Mouse (Mus musculus): Measurements from ENCODE around the gene Elp4. TPM values are rescaled to one million over a fixed set of nuclear protein-coding genes. Genes with fewer than 3 reads are reported as not detected.

Elp4 gene
- polyA plus RNA-seq, 1 experiment from 2014 or later = 67.5 TPM

GRCm38 (mm10) chr2:105676080-105676908 lies 228.1 kb downstream of the Elp4 start:
- H3K27ac ChIP-seq (replicated peaks) = peak overlapping the region; percentile 91
- peak overlapping the region; percentile 66 for H3K4me3 ChIP-seq
- DNase-seq (ENCODE audit: low spot score) = peak; percentile 83
- H3K36me3 ChIP-seq = no peaks in the 10 kb centered on the region
- peaks cover 100% of the 10 kb centered on the region for H3K27me3 ChIP-seq (ENCODE audit: low read depth, poor library complexity, severe bottlenecking)
- H3K4me1 ChIP-seq = peaks cover 63% of the 10 kb centered on the region
- under 1% methylated on average over 77 of the region's 77 CpGs for WGBS
- no peaks in the 10 kb centered on the region for H3K9me3 ChIP-seq (replicated peaks)

DNA sequence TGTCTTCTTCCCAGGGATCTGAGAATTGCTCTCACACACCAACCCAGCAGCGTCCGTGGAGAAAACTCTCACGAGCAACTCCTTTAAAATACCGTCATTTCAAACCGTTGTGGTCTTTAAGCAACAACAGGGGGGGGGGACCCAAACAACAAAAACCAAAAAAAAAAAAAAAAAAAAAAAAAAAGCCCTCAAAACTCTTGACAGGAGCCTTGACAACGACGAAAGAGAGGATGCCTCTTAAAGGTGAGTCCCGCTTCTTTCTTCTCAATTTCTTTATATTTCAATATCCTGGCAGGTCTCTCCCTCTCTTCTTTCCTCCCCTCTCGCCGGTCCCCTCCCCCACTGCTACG lies 228.7 kb downstream of the Elp4 start:
- Histone ChIP-seq H3K4me1 (peaks cover 57% of the 10 kb centered on the region), H3K36me3 (no peaks in the 10 kb centered on the region), H3K4me3 (peak overlapping the region; percentile 66), H3K27ac (replicated peaks) (peak overlapping the region; percentile 91), H3K27me3 (ENCODE audit: low read depth, poor library complexity, severe bottlenecking) (peaks cover 100% of the 10 kb centered on the region), H3K9me3 (replicated peaks) (no peaks in the 10 kb centered on the region)
- WGBS = under 1% methylated on average over 11 of the region's 11 CpGs
- no peak for DNase-seq (ENCODE audit: low spot score)

DNA sequence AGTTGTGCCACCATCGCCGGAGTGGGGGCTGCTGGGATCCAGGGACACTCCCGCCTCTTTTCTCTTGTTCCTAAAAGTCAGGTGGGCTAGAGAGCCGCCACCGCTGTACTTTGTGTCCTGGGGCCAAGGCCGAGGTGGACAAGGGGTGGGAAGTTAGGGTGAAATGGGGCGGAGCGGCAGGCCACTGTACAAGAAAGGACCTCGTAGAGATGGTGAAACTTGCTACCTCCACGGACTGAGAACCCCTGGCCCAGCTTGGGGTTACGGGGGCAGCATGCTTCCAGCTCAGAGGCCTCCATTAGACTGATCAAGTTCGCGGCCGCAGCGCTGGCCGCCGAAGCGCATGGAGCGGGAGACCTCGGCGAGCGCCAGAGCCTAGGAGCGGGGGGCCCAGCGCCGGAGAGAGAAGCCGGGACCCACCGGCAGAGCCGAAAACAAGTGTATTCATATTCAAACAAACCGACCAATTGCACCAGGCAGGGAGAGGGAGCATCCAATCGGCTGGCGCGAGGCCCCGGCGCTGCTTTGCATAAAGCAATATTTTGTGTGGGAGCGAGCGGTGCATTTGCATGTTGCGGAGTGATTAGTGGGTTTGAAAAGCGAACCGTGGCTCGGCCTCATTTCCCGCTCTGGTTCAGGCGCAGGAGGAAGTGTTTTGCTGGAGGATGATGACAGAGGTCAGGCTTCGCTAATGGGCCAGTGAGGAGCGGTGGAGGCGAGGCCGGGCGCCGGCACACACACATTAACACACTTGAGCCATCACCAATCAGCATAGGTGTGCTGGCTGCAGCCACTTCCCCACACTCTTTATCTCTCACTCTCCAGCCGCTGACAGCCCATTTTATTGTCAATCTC lies 229.3 kb downstream of the Elp4 start:
- Histone ChIP-seq H3K9me3 (replicated peaks) (no peaks in the 10 kb centered on the region), H3K36me3 (no peaks in the 10 kb centered on the region), H3K4me1 (peaks cover 54% of the 10 kb centered on the region), H3K4me3 (peak overlapping the region; percentile 66), H3K27ac (replicated peaks) (peak overlapping the region; percentile 91), H3K27me3 (ENCODE audit: low read depth, poor library complexity, severe bottlenecking) (peaks cover 100% of the 10 kb centered on the region)
- WGBS = under 1% methylated on average over 49 of the region's 49 CpGs
- DNase-seq (ENCODE audit: low spot score) = peak; percentile 89

DNA sequence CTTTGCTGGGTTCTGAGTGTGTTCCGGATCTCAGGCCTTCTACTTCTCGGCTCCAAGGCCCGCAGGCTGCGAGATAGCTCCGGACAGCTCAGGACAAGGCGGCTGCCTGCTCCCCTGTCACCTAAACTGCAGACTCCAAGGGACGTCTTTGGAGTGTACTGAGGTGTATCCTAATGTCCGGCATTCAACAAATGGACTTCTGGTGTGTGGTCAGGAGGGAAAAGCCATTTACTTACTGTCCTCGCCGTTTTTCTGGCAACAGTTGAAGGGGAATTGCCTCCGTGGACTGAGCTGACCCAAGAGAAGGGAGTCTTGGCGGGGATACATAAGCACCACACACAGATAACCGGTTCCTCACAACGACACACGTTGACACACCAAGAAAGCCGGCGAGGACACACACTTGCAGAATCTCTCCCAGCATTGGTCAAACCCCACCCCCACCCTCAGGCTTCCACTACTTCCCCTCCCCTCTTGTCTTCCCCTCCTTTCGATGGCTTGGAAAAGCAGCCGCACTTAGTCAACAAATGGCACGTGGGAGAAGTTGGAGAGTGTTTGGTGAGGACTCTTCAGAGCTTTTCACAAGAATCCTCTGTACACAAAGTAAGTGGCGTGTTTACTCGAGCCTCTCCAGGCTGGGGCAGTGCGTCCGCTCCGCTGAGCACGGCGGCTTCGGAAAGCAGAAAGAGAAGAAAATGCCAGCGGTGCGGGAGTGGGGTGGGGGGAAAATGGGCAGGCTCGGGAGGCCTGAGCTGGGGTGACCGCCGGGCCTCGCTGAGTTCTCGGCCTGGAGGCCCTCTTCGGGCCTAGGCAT lies 230.1 kb downstream of the Elp4 start:
- Histone ChIP-seq H3K27ac (replicated peaks) (peak overlapping the region; percentile 91), H3K27me3 (ENCODE audit: low read depth, poor library complexity, severe bottlenecking) (peaks cover 100% of the 10 kb centered on the region), H3K9me3 (replicated peaks) (no peaks in the 10 kb centered on the region), H3K36me3 (no peaks in the 10 kb centered on the region), H3K4me3 (peak overlapping the region; percentile 66), H3K4me1 (peaks cover 60% of the 10 kb centered on the region)
- under 1% methylated on average over 36 of the region's 36 CpGs for WGBS
- DNase-seq (ENCODE audit: low spot score) = peak; percentile 64

DNA sequence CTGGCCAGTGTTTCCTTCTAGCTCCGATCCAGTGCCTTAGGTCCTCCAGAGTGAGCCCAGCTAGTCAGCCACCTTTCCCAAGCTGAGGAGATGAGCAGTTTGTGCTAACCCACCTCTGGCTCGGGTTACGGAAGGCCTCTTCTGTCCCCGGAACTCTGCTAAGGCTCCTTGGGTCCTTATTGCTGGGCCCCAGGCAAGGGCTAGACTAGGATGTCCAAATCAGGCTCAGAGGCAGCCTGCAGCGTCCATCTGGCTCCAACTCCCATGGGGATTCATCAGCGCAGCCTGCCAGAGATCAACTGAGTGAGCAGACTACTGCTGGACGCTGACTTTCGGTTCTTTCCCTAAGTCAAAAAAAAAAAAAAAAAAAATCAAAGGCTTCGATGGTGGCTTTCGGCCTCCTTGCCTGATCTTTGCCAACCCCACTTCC lies 230.7 kb downstream of the Elp4 start:
- WGBS = under 1% methylated on average over 10 of the region's 10 CpGs
- peak; percentile 63 for DNase-seq (ENCODE audit: low spot score)
- H3K27ac ChIP-seq (replicated peaks) = peak overlapping the region; percentile 91
- H3K36me3 ChIP-seq = no peaks in the 10 kb centered on the region
- H3K4me1 ChIP-seq = peaks cover 67% of the 10 kb centered on the region
- H3K9me3 ChIP-seq (replicated peaks) = no peaks in the 10 kb centered on the region
- peaks cover 100% of the 10 kb centered on the region for H3K27me3 ChIP-seq (ENCODE audit: low read depth, poor library complexity, severe bottlenecking)
- H3K4me3 ChIP-seq = peak overlapping the region; percentile 66

GRCm38 (mm10) chr2:105673054-105673453 lies 231.3 kb downstream of the Elp4 start:
- WGBS = 1% methylated on average over 6 of the region's 6 CpGs
- Histone ChIP-seq H3K27me3 (ENCODE audit: low read depth, poor library complexity, severe bottlenecking) (peaks cover 100% of the 10 kb centered on the region), H3K36me3 (no peaks in the 10 kb centered on the region), H3K4me1 (peaks cover 72% of the 10 kb centered on the region), H3K9me3 (replicated peaks) (no peaks in the 10 kb centered on the region), H3K27ac (replicated peaks) (peak overlapping the region; percentile 91), H3K4me3 (peak overlapping the region; percentile 66)
- peak; percentile 34 for DNase-seq (ENCODE audit: low spot score)

GRCm38 (mm10) chr2:105672596-105672960 lies 231.8 kb downstream of the Elp4 start:
- H3K4me1 ChIP-seq = peaks cover 77% of the 10 kb centered on the region
- WGBS = 2% methylated on average over 16 of the region's 16 CpGs
- peak overlapping the region; percentile 91 for H3K27ac ChIP-seq (replicated peaks)
- H3K9me3 ChIP-seq (replicated peaks) = no peaks in the 10 kb centered on the region
- H3K36me3 ChIP-seq = no peaks in the 10 kb centered on the region
- DNase-seq (ENCODE audit: low spot score) = no peak
- peaks cover 100% of the 10 kb centered on the region for H3K27me3 ChIP-seq (ENCODE audit: low read depth, poor library complexity, severe bottlenecking)
- peak overlapping the region; percentile 66 for H3K4me3 ChIP-seq

- Histone ChIP-seq H3K27me3 (ENCODE audit: low read depth, poor library complexity, severe bottlenecking) (peaks cover 100% of the 10 kb centered on the region), H3K36me3 (no peaks in the 10 kb centered on the region), H3K4me1 (peaks cover 83% of the 10 kb centered on the region), H3K4me3 (peak overlapping the region; percentile 66), H3K9me3 (replicated peaks) (no peaks in the 10 kb centered on the region), H3K27ac (replicated peaks) (peak overlapping the region; percentile 91)
- WGBS = under 1% methylated on average over 25 of the region's 25 CpGs
- peak; percentile 63 for DNase-seq (ENCODE audit: low spot score)
Measured at GRCm38 (mm10) chr2:105671798-105672595, 232.4 kb downstream of the Elp4 start.

DNA sequence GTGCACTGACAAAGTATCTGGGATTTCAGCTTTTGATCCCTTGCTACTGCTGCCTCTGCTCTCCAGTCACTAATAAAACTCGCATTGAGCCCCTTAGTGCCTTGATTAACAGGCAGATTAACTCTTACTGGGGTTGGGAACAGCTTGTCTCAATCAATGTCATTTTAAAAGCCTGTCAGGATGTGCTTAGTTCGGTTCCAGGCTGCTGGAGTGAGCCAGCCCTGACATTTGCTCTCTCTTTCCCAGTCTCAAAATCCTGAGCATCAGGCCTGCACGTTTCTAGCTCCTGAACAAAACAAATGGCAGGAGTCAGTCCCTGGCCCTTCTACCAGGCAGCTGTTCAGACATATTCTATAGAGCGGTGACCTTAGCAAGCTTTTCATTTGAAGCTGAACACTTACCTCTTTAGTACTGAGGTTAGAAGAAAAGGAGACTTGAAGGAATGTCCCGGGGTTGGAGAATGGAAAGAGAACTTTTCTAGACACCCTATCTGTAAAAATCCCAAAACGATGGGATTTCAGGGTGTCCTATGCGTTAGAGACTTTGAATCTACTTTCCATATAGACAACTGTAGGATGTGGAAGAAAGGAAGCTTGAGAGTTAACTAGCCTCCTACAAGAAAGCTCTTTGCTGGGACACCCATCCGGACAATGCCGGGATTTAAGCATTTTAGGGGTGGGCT lies 233.1 kb downstream of the Elp4 start:
- 0% methylated on average over 9 of the region's 9 CpGs for WGBS
- Histone ChIP-seq H3K27me3 (ENCODE audit: low read depth, poor library complexity, severe bottlenecking) (peaks cover 100% of the 10 kb centered on the region), H3K4me3 (peak overlapping the region; percentile 66), H3K27ac (replicated peaks) (peak overlapping the region; percentile 91), H3K36me3 (no peaks in the 10 kb centered on the region), H3K9me3 (replicated peaks) (no peaks in the 10 kb centered on the region), H3K4me1 (peaks cover 85% of the 10 kb centered on the region)
- peak; percentile 49 for DNase-seq (ENCODE audit: low spot score)

DNA sequence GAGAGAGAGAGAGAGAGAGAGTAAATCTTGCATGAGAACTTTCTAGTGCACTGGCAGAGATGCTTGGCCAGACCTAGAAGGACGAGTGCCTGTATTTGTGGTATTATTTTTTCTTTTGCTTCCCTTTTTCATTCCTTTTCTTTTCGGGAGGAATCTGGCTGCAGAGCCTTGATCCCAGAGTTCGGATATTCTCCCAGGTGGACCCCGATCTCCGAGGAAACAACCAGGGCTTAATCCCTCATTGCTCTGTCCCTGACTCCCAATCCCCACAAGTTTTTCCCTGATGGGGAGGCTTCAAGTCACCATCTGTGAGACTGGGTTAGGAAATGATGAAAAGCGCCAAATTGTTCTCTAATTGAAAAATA lies 233.7 kb downstream of the Elp4 start:
- peak; percentile 37 for DNase-seq (ENCODE audit: low spot score)
- Histone ChIP-seq H3K36me3 (no peaks in the 10 kb centered on the region), H3K27ac (replicated peaks) (peak overlapping the region; percentile 91; the same call in 1 of the 2 replicates), H3K27me3 (ENCODE audit: low read depth, poor library complexity, severe bottlenecking) (peaks cover 100% of the 10 kb centered on the region), H3K4me1 (peaks cover 83% of the 10 kb centered on the region), H3K4me3 (peak overlapping the region; percentile 66), H3K9me3 (replicated peaks) (no peaks in the 10 kb centered on the region)
- WGBS = 2% methylated on average over 6 of the region's 6 CpGs

All from midbrain, embryonic 10.5 days (tissue).